Mouse (Mus musculus) kidney, adult 9 months (tissue): ENCODE data around the gene Ermap.

Experiments used
- DNase-seq: peaks from one replicate; pipeline ENCODE4 v3.0.0; 2022

Ermap gene

DNA sequence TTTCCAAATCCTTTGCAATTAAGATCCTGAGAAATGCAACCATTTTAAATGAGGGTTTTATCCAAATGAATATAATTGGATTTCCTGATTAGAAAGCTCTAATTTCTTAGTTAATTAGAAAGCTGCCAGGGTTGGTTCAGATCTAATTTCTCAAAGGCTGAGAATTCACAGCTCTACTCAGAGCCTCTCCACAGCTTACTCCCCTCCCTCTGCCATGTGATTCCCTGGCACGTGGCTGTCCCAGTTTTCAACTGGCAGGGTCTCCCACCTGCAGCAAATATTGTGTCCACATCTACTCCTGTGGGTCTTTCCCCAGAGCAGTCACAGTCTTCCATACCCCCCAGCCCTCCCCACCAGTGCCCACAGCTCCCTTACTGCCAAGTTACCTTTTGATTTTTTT lies 6.3 kb downstream of the Ermap start:
- DNase-seq: no peak

DNA sequence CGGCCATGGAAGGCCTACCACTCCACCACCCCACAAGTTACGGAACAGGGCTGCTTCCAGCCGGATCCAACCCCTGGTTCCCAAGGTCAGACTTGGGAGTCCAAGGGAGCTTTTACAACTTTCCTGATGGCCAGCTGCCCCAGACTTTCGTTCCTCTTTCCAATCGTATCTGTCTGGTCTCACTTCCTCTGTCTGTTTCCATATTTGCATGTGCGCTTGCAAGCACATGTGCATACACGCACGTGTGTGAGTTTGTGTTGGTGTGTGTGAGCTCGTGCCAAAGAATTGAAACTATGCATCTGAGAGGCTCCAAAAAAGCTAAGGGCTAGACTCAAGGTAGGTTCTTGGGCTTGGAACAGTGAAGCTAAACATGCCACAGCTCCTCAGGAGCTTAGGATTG lies 8.4 kb downstream of the Ermap start:
- no peak for DNase-seq

DNA sequence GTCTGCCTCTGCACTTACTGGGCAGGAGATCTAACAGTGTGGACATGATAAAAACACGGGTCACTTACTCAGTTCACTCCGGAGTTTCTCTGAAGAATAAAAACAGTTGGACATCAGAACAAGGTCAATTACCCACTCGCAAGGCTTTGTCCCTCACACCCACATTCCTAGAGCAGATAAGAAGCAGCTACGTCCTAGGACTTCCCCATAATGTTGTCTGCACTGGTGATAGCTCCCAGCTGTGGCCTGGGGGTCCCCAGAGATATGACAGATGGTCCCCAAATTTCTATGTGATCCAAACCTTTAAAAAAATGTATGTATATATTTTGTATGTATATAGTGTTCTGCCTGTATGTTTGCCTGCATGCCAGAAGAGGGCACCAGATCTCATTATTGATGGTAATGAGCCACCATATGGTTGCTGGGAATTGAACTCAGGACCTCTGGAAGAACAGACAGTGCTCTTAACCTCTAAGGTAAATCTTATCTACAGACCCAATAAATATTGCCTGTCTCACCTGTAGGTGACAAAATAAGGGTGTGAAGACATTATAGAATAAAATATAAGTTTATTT lies 9.6 kb downstream of the Ermap start:
- DNase-seq: no peak

DNA sequence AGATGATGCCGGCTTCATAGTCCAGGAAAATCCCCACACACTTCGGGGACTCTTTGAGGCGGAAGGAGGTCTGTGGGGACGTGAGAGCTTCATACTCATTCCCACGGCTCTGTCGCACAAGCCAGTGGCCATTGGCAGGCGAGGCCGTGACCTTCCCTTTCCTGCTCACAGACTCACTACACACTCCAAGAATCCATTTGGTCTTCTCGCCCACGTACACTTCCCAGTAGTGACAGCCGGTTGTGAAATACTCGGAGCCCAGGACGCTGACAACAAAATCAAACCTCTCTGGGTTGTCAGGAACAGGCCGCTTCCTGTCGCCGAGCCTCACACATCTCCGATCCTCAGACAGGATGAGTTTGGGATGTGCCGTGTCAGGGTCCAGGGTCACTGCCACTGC lies 11.5 kb downstream of the Ermap start:
- DNase-seq: peak; percentile 33

DNA sequence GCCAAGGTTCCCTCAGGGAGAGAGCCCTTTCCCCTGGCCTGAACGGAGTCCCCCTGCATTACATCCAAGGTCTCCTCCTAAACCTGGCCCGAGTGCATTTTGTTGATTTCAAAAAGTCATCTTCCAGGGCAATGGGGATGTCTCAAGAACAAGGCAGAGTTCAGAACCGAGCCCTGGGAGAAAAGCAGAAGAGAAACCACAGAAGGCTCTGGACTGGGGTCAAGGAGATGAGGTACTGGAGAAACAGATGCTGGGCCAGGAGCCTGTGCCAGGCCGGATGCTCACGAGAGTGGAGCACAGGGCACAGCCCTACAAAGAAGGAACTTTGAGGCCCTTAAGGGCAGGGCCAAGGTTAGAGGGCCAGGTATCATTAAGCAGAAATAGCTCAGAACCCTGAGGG lies 12.1 kb downstream of the Ermap start:
- peak; percentile 22 for DNase-seq

DNA sequence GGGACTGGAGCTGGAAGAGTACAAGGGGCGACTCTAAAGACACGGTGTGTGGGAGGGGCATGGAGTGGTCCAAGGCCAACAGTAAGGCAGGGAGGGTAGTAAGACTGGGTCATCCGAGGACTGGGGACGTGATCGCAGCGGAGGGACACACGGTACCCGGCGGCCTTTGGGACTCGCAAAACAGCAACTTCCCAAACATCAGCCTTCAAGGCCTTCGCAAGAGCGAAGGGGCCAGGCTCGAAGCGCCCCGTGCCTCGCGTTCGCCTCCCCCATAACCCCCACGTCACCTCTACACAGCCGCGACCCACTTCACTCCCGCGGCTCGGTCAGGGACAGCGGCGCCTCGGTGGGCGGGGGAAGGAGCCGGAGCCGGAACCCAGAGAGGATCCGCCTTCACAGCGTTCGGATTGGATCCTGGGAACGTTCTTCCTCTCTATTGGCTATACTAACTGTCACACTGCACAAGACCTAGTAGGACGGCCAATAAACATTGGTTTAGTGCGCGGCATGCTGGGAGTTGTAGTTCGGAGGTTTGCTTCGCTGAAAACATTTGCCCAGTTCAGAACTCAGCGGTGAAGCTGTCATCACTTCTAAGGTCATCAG lies 15.9 kb downstream of the Ermap start, which contains the start of gene Zfp691:
TSS of gene Zfp691 (minus strand) at position 345 of the 603 bp plus-strand sequence.
- DNase-seq: peak; percentile 99

DNA sequence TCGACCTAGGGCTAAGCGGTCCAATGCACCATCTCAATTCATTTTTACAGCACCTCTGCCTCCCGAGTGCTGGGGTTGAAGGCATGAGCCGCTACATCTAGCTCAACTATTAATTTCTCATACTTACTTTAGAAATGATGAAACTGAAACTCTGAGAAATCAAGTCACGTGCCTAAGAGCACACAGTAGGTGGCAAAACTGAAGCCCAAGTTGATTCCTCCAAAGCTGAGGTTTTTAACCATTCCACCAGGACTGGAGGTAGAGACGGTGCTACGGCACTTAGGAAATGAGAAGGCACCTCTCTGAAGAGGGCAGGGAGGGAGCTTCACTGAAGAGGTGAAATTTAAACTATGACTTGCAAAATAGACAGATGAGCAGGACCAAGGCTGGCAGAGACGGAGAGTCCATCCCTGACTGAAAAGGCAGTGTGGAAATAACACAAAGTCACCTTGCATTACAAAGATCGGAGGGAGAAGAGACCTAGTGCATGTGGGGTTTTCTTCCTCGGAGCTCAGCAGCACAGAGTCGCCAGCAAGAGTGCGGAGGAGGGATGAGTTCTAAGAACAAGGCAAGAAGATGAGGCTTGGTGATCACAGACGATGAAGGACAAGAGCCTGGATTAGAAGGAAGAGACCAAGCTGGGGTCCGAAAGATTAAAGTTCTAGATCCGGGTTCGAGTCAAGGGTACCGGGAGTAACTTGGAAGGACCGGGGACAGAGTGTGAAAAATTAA lies 16.7 kb downstream of the Ermap start:
- no peak for DNase-seq

DNA sequence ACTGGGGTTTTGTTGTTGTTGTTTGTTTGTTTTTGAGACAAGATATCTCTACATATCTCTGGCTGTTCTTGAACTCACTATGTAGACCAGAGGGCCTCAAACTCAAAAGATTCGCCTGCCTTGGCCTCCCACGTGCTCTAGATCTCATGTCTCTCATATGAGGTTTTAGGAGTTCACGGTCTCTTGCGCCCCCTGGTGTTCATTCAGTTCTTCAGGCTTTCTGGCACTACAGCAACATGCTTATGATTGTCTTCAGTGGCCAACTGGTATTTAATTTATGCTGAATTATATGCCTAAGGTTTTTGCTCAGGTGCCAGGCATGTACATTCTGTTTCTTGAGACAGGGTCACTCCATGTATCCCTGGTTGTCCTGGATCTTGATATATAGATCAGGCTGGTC lies 22.1 kb downstream of the Ermap start:
- peak; percentile 89 for DNase-seq

DNA sequence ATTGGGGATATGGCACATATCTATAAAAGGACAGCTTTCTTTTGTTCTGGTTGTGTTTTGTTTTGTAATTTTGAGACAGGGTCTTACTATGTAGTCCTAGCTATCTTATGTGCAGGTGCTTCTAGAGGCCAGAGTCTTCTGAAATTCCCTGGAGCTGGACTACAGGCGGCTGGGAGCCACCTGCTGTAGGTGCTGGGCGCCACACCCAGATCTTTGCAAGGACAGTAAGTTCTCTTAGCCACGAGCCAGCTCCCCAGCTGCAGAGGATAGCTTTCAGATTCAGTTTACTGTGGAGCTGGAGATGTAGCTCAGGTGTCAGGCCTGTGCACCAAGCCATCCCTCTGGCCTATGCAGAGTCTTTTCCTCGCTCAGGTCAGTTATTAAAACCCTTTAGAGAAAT lies 22.7 kb downstream of the Ermap start:
- no peak for DNase-seq

DNA sequence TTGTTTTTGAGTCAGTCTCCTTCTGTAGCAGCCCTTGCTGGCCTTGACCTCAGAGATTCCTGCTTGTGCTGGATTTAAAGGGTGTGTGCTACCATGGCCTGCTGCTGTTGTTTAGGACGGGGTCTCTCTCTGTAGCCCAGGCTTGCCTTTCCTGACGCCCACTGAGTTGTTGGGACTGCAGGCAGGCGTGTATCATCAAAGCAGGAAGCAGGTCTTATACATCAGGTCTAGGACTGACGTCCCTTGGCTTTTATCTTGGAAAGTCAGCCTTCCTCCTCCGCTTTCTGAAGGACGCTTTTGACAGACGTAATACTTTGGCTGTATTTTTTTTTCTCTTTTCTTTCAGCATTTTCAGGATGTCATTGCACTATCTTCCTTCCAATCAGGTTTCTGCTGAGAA lies 23.9 kb downstream of the Ermap start:
- DNase-seq: no peak

DNA sequence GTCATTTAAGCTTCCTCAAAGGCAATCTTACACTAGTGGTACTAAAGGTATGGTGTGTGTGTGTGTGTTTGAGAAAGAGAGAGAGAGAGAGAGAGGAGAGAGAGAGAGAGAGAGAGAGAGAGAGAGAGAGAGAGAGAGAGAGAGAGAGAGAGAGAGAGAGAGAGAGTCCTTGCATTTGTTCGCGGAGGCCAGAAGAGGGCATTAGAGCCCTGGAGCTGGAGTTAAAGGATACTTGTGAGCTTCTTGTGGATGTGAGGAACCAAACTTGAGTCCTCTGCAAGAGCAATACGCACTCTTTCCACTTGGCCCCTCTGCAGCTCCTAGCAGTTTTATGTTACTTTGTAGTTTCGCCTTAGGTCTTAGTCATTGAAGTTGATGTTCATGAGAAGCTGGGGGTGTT lies 26.8 kb downstream of the Ermap start:
- DNase-seq: no peak

DNA sequence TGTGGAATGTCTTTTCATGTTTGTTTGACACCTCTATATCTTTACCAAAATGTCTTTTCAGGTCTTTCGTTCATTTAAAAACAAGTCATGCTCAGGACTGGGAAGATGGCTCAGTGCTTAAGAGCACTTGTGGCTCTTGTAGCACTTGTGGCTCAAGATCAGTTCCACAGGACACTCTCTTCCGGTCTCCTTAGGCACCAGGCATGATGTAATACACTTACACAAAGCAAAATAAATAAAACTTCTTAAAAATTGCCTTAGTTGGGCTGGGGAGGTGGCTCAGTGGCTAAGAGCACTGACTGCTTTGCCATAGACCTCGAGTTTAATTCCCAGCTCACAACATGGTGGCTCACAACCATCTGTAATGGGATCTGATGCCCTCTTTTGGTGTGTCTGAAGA lies 28.5 kb downstream of the Ermap start:
- DNase-seq: no peak

DNA sequence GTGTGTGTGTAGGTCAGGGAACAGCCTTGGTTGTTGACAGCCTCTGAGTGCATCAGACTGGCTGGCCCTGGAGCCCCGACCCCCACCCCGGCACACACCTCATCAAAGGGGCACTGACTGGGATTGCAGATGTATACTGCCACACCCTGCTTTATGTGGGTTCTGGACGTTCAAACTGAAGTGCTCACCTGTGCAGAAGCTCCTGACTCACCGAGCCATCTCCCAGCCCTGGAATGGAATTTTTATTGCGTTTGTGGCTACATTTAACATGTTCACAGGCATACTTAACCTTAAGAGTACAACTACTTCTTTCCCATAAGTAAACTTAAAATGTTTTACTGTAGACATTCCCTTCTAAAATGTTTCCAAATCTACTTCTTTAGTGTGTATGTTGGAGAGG lies 31.9 kb downstream of the Ermap start:
- no peak for DNase-seq

DNA sequence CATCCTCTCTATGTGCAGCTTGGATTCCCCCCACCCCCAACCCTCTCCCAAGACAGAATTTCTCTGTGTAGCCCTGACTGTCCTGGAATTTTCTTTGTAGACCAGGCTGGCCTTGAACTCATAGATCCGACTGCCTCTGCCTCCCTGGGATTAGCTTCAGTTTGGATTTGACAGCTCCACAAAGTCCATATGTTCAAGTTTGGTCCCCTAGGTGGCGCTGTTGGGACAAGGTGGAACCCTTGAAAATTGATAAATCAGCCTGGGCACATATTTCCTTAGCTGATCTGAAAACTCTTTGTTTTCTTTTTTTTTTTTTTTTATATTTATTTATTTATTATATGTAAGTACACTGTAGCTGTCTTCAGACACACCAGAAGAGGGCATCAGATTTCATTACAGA lies 32.6 kb downstream of the Ermap start:
- DNase-seq: peak; percentile 77

DNA sequence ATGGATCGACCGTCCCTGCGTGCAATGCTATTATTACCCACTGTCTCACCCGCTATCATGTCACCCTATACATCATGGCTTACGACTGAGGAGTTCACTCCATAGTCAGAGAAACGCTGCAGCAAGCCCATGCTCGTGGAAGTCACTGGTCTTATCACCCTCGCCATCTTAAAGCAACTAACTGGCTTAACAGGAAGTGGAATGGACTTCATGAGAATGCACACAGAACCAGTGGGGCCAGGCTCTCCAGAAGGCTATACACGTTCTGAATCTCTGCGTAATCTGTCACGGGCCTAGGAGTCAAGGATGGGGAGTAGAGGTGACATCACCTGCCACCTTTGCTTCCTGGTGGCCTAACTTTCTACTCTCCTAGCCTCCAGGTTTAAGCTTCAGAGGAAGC lies 41.1 kb downstream of the Ermap start:
- DNase-seq: no peak

DNA sequence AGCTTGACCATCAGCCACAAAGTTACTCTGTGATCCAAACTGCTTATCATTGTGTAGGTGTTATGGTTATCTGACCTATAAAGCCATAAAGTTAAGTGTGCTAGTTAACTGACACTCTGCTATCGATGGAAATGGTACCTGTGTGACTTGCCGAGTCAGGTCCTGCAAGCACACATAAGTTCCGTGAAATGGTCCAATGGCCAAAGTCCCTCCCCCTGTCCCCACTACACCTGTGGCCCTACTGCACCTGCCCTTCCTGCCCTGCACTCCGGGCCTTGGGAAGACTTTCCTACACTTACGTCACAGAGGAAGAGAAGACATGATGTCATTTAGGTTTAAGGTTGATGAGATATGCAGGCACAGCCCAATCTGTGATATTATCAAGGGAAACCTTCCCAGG lies 42.5 kb downstream of the Ermap start:
- DNase-seq: no peak

DNA sequence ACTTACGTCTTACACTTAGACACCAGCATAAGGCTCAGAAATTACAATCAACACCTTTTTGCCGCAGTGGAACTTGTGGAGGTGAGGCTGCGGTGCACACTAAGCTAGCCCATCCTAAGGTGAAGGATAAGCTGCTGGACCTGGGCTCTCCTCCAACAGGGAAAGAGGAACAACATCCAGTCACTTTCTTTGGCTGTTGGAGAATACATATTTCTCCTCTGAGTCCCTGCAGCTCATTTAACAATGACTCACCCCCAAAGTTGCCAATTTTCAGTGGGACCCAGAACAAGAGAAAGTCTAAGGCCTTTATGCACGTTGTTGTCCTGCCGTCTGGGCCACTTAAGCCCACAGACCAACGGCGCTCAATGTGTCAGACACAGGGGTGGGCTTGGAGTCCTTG lies 43.0 kb downstream of the Ermap start:
- no peak for DNase-seq

DNA sequence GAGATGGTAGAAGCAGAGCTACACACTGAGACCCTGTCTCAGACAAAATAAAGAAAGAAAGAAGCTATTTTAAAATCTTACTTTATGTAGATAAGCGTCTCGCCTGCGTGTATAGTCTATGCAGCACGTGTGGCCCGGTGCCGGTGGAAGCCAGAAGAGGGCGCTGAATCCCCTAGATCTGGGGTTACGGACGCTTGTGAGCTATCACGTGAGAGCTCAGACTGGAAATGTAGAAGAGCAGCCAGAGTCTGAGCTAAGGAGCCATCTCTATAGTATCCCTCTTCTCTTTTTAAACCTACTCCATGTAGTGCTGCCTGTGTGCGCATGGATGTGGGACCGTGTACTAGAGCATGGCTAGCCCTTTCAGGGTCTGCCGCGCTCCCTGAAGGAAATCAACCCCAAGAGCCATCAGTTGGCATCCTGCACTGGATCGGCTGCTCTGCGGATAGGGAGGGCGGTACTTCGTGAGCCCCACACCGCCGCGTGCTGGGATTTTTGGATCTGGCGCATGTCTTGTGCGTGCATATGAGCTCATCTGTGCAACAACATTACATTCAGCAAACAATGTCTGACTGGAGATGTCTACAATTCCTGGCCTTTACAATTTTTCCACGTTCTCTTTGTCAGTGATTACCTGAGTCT lies 47.5 kb downstream of the Ermap start:
- DNase-seq: peak; percentile 52

DNA sequence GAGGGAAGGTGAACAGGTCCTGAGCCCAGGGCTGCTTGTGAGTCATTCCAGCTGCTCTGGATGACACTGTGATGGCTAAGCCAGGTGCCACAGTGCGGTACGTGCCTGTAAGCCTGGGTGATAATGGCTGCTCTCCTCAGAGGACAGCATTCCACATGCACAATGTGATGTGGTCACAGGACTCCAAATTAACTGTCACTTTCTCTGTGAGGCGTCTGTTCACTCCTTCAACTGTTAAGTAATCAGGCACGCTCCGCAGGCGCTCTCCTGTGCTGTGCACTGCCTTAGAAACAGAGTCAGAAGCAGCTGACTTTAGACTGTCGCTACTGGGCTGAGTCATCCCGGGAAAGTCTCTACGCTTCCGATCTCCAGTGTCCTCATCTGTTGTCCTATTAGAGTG lies 48.6 kb downstream of the Ermap start:
- DNase-seq: no peak

DNA sequence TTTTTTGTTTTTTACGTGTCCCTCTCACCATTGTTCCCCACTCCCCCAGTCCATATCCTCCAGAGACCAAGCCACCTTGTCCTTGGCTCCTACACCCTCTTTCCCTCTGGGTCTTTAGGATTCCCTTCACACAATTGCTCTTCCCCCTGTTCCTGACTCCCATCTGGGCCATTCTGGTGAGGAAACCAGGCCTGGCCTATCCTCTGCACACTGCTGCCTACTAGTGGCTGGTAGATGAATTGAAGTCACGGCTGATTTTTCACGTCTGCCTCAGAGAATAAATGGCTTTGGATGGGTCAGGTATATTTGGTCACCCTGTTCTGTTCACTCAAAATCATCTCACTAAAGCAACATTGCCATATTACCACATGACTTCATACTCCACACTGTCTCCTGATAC lies 49.7 kb downstream of the Ermap start:
- DNase-seq: peak; percentile 68

DNA sequence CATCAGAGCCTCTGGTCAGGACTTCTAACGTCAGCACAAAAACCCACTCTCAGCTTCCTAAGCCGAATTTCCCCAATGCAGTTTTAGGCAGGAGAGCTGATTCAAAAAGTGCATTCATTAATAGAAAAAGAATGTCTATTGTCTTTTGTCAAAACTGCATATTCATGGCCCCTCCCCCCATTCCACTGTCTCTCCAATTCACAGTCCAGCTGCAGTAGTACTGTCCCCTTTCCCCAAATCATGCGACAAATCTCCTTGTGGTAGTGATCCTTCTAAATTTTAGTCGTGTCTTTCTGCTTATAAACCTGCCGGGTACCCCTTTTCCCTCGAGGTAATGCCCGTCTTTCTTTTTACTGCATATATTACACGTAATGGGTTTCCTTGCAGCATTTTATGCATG lies 51.0 kb downstream of the Ermap start:
- no peak for DNase-seq

DNA sequence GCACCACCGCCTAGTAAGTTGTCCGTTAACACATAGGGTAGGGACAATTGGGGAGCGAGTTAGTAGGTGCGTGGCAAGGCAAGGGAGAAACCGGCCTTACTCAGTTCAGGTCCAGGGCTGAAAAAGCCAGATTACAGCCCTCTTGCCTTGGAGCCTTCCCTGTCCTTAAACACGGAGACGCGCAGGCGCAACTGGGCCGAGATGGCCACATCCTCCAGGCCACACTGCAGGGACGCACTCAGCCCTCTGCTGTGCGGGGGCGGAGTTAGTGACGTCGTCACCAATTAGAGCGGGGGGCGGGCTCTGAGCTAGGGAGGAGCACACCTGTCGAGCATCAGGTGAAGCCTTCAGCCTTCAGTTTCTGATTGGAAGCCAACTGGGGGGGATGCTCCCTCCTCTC lies 51.6 kb downstream of the Ermap start:
- peak; percentile 81 for DNase-seq

DNA sequence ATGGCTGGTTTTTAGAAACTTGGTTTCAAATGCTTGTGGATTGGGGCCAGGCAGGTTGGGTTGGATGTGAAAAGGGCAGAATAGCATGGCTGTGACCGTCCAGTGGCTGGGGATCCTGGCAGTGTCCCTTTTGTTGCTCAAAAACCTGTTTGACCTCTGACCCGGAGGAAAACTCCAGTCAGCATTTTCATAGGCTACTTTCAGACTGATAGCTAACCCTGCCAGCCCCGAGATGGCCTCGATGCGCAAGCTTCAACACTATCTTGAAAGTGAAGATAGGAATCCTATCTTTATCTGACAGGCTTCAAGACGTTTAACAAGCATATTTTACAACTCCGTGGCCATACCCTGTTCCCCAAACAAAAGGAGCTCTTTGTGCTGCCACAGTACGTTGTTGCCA lies 52.5 kb downstream of the Ermap start:
- DNase-seq: no peak

DNA sequence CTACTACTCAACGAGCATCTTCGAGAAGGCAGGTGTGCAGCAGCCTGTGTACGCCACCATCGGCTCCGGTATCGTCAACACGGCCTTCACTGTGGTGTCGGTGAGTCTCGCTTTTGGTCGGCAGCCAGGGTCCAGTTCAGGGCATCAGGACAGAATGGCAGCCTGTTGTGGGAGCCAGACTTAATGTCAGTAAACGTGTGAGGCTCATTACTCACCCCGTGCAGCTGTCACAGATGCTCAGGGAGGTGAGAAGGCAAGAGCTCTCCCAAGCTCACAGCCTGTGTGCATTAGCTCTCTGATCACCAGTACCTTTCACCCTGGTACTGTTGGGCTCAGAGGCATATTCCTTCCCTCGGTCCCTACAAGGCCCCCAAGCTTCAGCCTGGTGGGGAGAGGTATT lies 56.0 kb downstream of the Ermap start:
- no peak for DNase-seq
